Mouse (Mus musculus): ENCODE results near the gene Itpkc. TPM values are rescaled to one million over a fixed set of nuclear protein-coding genes. Genes with fewer than 3 reads are reported as not detected.

Itpkc gene
- polyA plus RNA-seq (2012; ENCODE audit: low replicate concordance), result 3.4 and 6.0 TPM in 2 replicates

DNA sequence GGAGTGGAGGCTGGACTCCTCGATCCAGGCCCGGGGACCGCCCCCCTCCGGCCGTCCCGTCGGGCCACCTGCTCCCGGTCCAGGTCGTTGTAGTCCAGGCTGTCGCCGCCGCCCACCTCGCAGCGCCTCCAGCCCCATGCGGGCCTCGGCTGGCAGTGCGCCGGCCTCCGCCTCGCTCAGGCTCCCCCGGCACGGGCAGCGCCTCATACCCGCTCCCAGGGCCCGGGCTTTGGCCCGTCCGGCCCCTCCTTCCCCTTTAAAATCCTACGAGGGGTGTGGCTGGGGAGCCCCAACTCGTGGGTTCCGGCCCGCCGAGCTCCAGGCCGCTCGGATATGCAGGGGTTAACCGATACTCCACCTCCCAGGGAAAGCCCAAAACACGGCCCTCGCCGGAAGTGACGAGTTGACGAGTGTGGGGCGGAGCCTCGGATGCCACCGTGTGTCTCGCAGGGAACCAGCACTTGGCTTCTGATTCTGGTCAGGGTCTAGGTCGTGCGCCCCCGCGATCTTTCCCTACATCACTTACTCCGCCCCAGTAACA, at the start of gene Itpkc:
Itpkc (minus strand) TSS at position 381 of the 541 bp plus-strand sequence.

GRCm38 (mm10) chr7:27258205-27258899, 29.9 kb upstream of the Itpkc start, which contains the start of gene Numbl:
TSS of gene Numbl (plus strand) at chr7:27258433.

GRCm38 (mm10) chr7:27232781-27233281, 4.4 kb upstream of the Itpkc start, which contains the start of gene Coq8b:
TSS of gene Coq8b (plus strand) at chr7:27233023.

GRCm38 (mm10) chr7:27195681-27196611, 32.5 kb downstream of the Itpkc start, which contains the start of the genes BC024978 and Snrpa:
TSS of gene BC024978 (plus strand) at chr7:27195781.
TSS of gene Snrpa (minus strand) at chr7:27196271.

DNA sequence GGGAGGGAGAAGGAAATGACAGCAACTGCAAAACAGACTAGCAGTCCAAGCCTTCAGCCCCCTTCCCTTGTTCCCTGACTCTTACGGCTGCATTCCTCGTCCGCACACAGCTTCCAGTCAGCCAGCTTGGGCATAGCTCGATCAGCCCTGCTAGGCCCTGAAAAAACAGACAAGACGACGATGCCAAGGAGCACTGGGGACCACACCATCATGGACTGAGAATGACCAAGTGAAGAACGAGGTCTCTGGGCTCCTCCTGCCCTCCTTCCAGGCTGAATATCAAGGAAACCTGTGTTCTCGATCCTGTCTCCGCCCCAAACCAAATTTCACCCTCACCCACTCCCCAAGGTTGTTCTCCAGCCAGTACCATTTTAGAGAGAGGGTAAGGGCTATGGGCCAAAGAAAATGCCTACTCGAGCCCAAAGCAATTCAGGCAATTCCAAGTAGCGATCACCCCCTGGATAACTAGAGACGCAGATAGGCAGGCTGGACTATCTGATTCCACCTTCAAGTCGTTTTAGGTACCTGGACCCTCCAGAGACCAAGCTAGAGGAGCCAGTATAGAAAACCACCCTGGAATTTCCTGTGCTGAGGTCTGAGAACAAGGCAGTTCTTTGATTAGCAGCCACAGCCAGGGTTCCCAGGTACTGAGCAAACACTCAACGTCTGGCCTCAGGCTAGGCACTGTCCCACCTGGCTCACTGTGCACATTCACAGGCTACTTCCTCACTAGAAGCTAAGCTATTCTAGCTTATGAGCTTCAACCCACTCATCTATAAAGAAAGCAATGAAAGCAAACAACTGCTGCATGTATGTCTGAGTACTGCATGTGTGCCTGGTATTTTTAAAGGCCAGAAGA, 47.4 kb downstream of the Itpkc start, which contains the start of the genes Gm21983 and Mia:
Gm21983 (minus strand) TSS at position 250 of the 859 bp plus-strand sequence.
Mia (minus strand) TSS at position 321 of the 859 bp plus-strand sequence.

DNA sequence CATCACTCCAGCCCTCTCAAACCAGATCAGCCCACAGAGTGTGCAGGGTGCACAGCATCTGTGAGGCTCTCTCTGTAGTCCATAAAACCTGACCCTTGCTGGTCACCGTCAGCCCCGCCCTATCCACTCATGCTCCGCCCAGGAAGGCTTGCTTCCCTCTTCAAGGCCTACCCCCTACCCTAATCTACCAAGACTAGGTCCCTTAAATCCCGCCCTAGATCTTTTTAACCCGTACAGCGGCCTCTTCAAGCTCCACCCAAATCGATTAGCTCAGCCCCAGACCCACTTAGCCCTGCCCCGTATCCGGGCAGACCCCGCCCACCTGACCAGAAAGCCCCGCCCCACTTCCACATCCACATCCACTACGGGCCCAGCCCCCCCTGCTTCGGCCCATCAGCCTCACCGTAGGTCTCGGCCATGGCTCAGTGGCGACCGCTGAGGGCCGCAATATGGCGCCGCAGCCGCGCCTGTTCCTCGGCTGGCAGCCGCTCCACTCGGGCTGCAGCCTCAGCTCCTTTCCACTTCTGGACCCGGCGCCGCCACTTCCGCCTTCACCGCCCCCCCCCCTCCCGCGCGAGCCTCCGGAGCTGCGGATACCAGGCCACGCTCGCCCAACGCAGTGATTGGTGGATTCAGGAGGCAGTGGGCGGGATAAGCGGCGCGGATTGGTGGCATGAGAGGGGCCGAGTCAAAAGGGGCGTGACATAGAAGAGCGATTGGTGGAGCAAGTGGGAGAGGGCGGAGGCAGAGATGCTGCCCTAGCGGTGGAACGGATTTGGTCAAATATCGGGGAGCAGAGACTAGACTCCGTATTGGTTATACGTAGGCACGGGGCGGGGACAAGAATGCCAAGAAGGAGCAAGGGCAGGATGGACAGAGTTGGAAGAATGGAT, 49.9 kb downstream of the Itpkc start, which contains the start of gene Rab4b:
Rab4b (minus strand) TSS at position 573 of the 893 bp plus-strand sequence.

DNA sequence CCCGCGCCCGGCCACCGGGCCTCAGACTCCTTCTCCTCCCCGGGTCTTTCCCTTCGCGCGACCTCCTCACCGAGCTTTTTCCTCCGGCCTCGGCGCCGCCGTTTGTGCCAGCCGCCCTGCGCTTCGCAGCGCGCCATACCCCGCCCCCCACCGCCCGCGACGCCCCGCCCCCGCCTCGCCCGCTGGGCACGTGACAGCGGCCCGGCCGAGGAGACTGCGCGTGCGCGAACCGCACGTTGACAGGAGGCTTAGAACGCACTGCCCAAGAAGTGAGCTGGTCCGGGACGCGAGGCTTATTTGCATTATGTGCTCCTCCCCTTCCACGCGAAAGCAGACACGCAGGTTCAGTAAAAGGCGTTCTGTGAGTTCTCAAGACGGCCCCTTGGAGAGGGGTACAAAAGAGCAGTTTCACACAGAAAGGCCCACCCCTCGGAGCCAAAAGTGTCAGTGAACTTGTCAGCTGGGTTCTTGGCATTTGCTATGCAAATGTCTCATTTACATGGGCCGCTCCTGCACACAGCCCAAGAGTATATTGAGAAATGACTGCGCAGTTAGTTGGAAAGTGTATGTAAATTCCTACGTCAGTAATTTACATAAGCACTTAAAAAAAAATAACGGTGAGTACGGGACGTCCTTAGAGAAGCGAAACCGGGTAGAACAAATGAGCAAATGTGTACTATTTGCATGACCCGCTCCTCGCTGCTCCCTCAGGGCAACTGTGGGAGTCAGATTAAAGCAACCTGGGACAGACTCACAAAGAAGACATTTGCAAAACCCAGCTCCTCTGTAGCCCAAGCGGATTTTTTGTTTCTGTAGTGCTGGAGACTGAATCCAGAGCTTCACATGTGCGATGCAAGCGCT, 61.6 kb downstream of the Itpkc start, which contains the start of gene Egln2:
Egln2 (minus strand) TSS at position 189 of the 861 bp plus-strand sequence.

Other genes with a start within 250 kb of the Itpkc start
- not detected in 2 replicates for gene Cyp2a12, start 199.6 kb downstream of the Itpkc start, polyA plus RNA-seq (2012; ENCODE audit: low replicate concordance)
- not detected in 2 replicates for gene Cyp2f2, start 108.8 kb downstream of the Itpkc start, polyA plus RNA-seq (2012; ENCODE audit: low replicate concordance)
- not detected in 2 replicates for gene Cyp2t4, start 74.9 kb downstream of the Itpkc start, polyA plus RNA-seq (2012; ENCODE audit: low replicate concordance)
- gene Egln2, start 61.9 kb downstream of the Itpkc start, polyA plus RNA-seq (2012; ENCODE audit: low replicate concordance), result 74.7 and 137 TPM in 2 replicates
- gene Rab4b, start 49.8 kb downstream of the Itpkc start, polyA plus RNA-seq (2012; ENCODE audit: low replicate concordance), result 231 and 342 TPM in 2 replicates
- gene Gm21983, start 47.6 kb downstream of the Itpkc start, polyA plus RNA-seq (2012; ENCODE audit: low replicate concordance), result 0.32 and 1.8 TPM in 2 replicates
- not detected in 2 replicates for gene Mia, start 47.5 kb downstream of the Itpkc start, polyA plus RNA-seq (2012; ENCODE audit: low replicate concordance)
- gene BC024978, start 32.9 kb downstream of the Itpkc start, polyA plus RNA-seq (2012; ENCODE audit: low replicate concordance), result 3.1 and 5.7 TPM in 2 replicates
- gene Snrpa, start 32.4 kb downstream of the Itpkc start, polyA plus RNA-seq (2012; ENCODE audit: low replicate concordance), result 820 and 1,336 TPM in 2 replicates
- gene Coq8b, start 4.4 kb upstream of the Itpkc start, polyA plus RNA-seq (2012; ENCODE audit: low replicate concordance), result 30.3 and 47.8 TPM in 2 replicates
- 4.0 and 4.9 TPM in 2 replicates for gene Numbl, start 29.8 kb upstream of the Itpkc start, polyA plus RNA-seq (2012; ENCODE audit: low replicate concordance)
- 2.1 and 4.3 TPM in 2 replicates for gene Ltbp4, start 109.0 kb upstream of the Itpkc start, polyA plus RNA-seq (2012; ENCODE audit: low replicate concordance)
- 394 and 419 TPM in 2 replicates for gene Shkbp1, start 127.4 kb upstream of the Itpkc start, polyA plus RNA-seq (2012; ENCODE audit: low replicate concordance)
- not detected in 2 replicates for gene Gm20479, start 128.8 kb upstream of the Itpkc start, polyA plus RNA-seq (2012; ENCODE audit: low replicate concordance)
- gene Sptbn4, start 219.0 kb upstream of the Itpkc start, polyA plus RNA-seq (2012; ENCODE audit: low replicate concordance), result 0.24 and 0.45 TPM in 2 replicates
- 834 and 943 TPM in 2 replicates for gene Blvrb, start 219.3 kb upstream of the Itpkc start, polyA plus RNA-seq (2012; ENCODE audit: low replicate concordance)
- gene Sertad3, start 245.1 kb upstream of the Itpkc start, polyA plus RNA-seq (2012; ENCODE audit: low replicate concordance), result 20.2 and 49.9 TPM in 2 replicates

Measured in leukemia stem cell, adult 10-12 weeks (primary cell).